Mouse (Mus musculus) lung, embryonic 14.5 days (tissue): ENCODE measurements at regions not wholly inside any gene's neighbourhood (a gene's known extent, or its start where the extent isn't known, plus 50 kb on each side); places are given as distances from the start of the nearest gene placed in this dataset.

Experiments used
- ATAC-seq: fragments of 200-750 bp; cut with Nextera tagmentation; 2 replicates; pipeline ENCODE4 v1.8.0; 2017; ENCODE audit warnings: mild to moderate bottlenecking, moderate TSS enrichment, moderate library complexity; ENCODE audit not compliant: insufficient read depth
- DNase-seq: peaks from one replicate; pipeline ENCODE4 v3.0.0-alpha.2; 2015
- H3K27ac ChIP-seq: fragments of 300-500 bp; sonication (generic); 2 replicates; pipeline ENCODE4 v1.5.1; 2014; ENCODE audit warnings: low read depth, mild to moderate bottlenecking, moderate library complexity
- H3K27me3 ChIP-seq: fragments of 300-500 bp; sonication (generic); 2 replicates; pipeline ENCODE4 v1.6.1; 2014; ENCODE audit warnings: low read length, control low read depth; ENCODE audit not compliant: insufficient read depth
- H3K36me3 ChIP-seq: fragments of 300-500 bp; sonication (generic); 2 replicates; pipeline ENCODE4 v1.6.1; 2014; ENCODE audit warnings: control low read depth; ENCODE audit not compliant: insufficient read depth
- H3K4me1 ChIP-seq: fragments of 300-500 bp; sonication (generic); 2 replicates; pipeline ENCODE4 v1.6.1; 2014; ENCODE audit warnings: antibody characterized with exemption, control low read depth; ENCODE audit not compliant: insufficient read depth
- H3K4me2 ChIP-seq: fragments of 300-500 bp; sonication (generic); 2 replicates; pipeline ENCODE4 v1.6.1; 2014; ENCODE audit warnings: mild to moderate bottlenecking
- H3K4me3 ChIP-seq: fragments of 300-500 bp; sonication (generic); 2 replicates; pipeline ENCODE4 v1.5.1; 2014; ENCODE audit warnings: low read depth, low read length
- H3K9ac ChIP-seq: fragments of 300-500 bp; sonication (generic); 2 replicates; pipeline ENCODE4 v1.6.1; 2014
- H3K9me3 ChIP-seq: fragments of 300-500 bp; sonication (generic); 2 replicates; pipeline ENCODE4 v1.6.1; 2016; ENCODE audit warnings: low read depth, low read length, control low read depth
- CTCF ChIP-seq: IDR thresholded peaks from 2 replicates; pipeline ENCODE4 v1.5.1; 2016; ENCODE audit warnings: antibody characterized with exemption, low read depth
- WGBS: fragments of 180-500 bp; shearing (Covaris S2); extraction: QIAGEN DNeasy Blood & Tissue Kit; methylation state at CpG from one replicate; pipeline ENCODE4 v1.1.7; 2014; 5-methylcytosine and 5-hydroxymethylcytosine counted together

DNA sequence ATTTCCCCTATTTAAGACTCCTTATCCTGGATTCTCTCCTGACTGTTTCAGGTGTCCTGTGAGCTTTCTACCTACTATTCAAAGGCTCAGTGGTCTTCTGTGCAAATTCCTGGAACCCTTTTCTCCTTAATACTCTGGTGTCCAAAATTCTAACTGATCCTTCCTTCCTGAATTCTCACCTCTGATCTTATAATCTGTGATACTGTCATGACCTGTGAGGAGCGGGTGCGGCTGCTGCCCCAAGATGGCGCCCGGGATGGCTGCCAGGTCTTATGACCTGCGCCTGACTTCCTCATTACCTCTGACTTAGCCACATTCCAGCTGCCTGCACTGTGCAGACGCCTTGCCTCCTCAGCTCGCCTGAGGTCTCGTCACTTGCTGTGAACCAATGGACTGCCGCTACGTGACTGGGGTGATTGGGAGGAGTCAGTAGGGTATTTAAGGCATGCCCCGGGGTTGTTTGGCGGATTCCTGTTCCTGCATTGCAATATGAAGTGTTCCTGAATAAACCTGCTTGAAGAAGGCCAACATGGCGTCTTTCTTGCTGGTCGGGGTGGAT, 131.2 kb downstream of the Ptbp2 start:
- Histone ChIP-seq H3K27ac (no peak overlapping the region), H3K9ac (no peak overlapping the region), H3K9me3 (no peaks in the 10 kb centered on the region), H3K36me3 (no peaks in the 10 kb centered on the region), H3K4me1 (no peaks in the 10 kb centered on the region), H3K4me3 (no peak overlapping the region), H3K27me3 (no peaks in the 10 kb centered on the region), H3K4me2 (no peak overlapping the region)
- DNase-seq (no peak), ATAC-seq (no peak)
- whole genome bisulfite sequencing: 94% methylated on average over 14 of the region's 14 CpGs
- TF ChIP-seq CTCF: no peak

DNA sequence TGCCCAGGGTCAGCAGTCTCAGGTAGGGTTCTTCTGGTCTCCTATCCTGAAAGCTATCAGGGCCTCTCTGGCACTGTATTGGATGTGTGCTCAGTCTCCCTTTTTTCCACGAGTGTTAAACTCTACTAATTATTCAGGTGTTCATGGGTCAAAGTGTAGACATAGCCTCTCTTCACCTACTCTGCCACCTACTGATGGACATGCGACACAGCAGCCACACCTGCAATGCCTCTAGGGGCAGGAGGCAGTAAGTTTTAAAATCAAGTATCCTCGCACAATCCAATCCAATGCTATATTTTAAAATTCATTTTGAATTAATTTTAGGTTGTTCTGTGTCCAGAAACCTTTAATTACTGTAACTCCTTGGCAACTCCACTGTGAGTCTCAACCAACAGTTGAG, 145.6 kb downstream of the Ptbp2 start:
- H3K4me2 ChIP-seq: no peak overlapping the region
- H3K27me3 ChIP-seq: no peaks in the 10 kb centered on the region
- no peak for TF ChIP-seq CTCF
- DNase-seq (no peak), ATAC-seq (no peak)
- H3K4me1 ChIP-seq: no peaks in the 10 kb centered on the region
- H3K9me3 ChIP-seq: no peaks in the 10 kb centered on the region
- H3K4me3 ChIP-seq: no peak overlapping the region
- 51% methylated on average over 3 of the region's 3 CpGs for WGBS
- H3K27ac ChIP-seq: no peak overlapping the region
- no peaks in the 10 kb centered on the region for H3K36me3 ChIP-seq
- no peak overlapping the region for H3K9ac ChIP-seq

DNA sequence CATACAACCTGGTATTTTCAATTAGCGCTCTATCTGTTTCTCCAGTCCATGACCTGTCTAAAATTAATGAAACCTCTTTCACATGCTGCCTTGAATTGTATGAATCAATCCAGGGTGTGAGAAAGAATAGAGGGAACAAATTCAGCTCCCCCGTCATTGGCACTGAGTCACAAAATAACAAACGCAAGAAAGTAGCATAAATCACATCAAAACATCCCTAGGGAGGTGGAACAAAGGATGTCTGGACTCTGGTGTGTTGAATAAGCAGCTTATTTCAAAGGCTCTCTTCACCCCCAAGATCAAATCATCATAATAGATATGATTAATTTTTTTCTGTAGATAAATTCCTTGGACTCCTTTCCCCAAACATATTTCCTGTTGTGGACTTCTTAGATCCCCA, 148.6 kb downstream of the Ptbp2 start:
- WGBS: 57% methylated on average over 3 of the region's 3 CpGs
- ATAC-seq (no peak), DNase-seq (no peak)
- H3K4me3 ChIP-seq: no peak overlapping the region
- no peak overlapping the region for H3K9ac ChIP-seq
- H3K4me1 ChIP-seq: no peaks in the 10 kb centered on the region
- no peaks in the 10 kb centered on the region for H3K36me3 ChIP-seq
- TF ChIP-seq CTCF: no peak
- H3K27me3 ChIP-seq: no peaks in the 10 kb centered on the region
- no peak overlapping the region for H3K4me2 ChIP-seq
- H3K9me3 ChIP-seq: no peaks in the 10 kb centered on the region
- no peak overlapping the region for H3K27ac ChIP-seq

DNA sequence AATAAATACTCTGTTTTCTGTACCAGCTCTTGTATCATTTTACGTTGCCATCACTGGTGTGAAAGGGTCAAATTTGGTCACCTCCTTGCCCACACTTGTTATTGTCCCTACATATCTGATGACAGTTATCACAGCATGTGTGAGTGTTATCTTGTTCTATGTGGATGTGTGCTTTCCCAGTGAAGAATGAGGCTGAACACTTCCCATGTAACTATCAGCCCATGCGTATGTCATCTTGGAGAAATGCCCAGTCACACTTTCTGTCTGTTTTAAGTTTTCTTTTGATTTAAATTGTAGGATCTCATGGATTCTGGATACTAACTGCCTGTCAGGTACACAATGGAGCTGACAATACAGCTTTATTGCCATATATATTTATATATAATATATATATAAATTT, 150.8 kb downstream of the Ptbp2 start:
- H3K9ac ChIP-seq: no peak overlapping the region
- H3K27me3 ChIP-seq: no peaks in the 10 kb centered on the region
- DNase-seq (peak; percentile 16), ATAC-seq (no peak)
- WGBS: 61% methylated on average over 2 of the region's 2 CpGs
- no peaks in the 10 kb centered on the region for H3K4me1 ChIP-seq
- H3K27ac ChIP-seq: no peak overlapping the region
- no peak overlapping the region for H3K4me2 ChIP-seq
- no peaks in the 10 kb centered on the region for H3K9me3 ChIP-seq
- no peaks in the 10 kb centered on the region for H3K36me3 ChIP-seq
- no peak overlapping the region for H3K4me3 ChIP-seq
- TF ChIP-seq CTCF: no peak

DNA sequence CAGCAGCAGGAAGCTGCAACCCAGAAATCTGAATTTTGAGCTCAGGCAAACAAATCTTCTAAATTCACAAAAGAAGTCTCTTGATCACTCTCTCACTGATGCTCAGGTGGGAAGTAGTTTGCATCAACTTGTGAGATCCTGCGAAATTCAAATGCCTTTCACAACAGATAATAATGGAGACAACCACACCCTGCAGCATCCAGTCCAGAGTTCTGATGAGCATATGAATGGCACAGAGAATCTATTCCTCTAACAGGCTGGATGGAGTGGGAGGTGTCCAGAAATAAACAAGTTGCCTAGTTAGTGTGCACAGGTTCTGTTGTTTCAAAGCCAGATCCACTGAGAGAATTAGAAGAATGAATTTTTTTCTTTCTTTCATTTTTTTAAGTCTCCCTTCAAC, 178.2 kb downstream of the Ptbp2 start:
- DNase-seq: no peak
- Histone ChIP-seq H3K27me3 (no peaks in the 10 kb centered on the region), H3K9me3 (no peaks in the 10 kb centered on the region), H3K4me1 (no peaks in the 10 kb centered on the region), H3K27ac (no peak overlapping the region), H3K4me3 (no peak overlapping the region), H3K4me2 (no peak overlapping the region), H3K36me3 (no peaks in the 10 kb centered on the region), H3K9ac (no peak overlapping the region)
- TF ChIP-seq CTCF: no peak
- ATAC-seq: no peak
- 91% methylated on average over 1 of the region's 1 CpGs for WGBS

DNA sequence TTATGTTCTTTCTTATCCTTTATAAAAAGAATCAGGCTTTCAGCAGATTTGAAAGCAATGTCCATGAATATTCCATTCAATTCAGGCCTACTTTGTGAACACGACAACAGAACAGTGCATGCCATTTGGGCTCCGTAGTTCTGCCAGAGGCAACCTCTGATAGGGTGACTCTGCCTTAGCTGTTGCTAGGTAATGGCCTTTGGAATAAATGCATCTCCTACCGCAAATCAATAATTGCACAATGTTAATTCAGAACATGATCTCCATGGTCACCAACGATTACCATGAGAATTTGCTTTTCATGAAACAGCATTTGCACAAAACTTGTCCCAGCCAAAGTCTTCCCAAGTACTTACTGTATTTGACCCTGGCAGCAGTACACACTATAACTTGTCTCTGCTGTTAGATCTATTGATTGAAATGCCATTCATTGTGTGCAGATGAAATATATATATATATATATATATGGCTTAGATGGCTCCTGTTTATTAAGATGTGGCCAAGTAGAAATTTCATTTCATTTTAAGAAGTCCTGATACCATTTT, 195.3 kb downstream of the Ptbp2 start:
- TF ChIP-seq CTCF: no peak
- no peaks in the 10 kb centered on the region for H3K36me3 ChIP-seq
- H3K4me3 ChIP-seq: no peak overlapping the region
- H3K4me2 ChIP-seq: no peak overlapping the region
- 87% methylated on average over 4 of the region's 4 CpGs for WGBS
- no peak overlapping the region for H3K27ac ChIP-seq
- H3K9me3 ChIP-seq: no peaks in the 10 kb centered on the region
- no peaks in the 10 kb centered on the region for H3K4me1 ChIP-seq
- no peak overlapping the region for H3K9ac ChIP-seq
- H3K27me3 ChIP-seq: no peaks in the 10 kb centered on the region
- DNase-seq (no peak), ATAC-seq (no peak)

DNA sequence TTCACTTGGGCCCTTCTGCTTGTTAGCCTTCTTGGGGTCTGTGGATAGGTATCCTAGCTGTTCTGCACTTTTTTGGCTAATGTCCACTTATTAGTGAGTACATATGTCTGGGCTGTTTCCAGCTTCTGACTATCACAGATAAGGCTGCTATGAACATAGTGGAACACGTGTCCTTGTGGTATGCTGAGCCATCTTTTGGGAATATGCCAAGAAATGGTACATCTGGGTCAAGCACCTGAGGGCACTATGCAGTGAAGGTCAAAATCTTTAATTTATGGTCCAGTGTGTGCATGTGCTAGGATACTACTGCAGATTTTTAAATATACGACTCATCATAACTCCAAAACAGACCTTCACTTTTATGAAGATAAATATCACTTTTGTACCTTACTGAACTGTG, 196.3 kb downstream of the Ptbp2 start:
- no peaks in the 10 kb centered on the region for H3K4me1 ChIP-seq
- WGBS: 54% methylated on average over 2 of the region's 2 CpGs

DNA sequence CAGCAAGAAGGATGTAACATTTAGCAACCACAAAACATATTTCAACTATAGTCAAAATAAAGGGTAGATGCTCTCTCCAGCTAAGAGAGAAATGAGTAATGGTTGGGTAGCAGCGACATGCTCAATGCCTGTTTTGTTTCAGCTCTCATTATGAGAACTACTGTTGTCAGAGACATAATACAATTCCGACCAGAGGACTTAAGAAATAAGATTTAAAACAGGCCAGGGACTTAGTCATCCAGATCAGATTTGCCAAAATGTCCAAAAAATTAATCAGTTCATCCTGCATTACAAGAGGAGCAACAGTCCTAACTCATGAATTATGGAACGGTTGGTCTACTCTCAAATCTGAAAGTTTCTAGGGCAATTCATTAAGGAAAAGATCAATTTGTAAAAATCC, 208.8 kb downstream of the Ptbp2 start:
- no peak for ATAC-seq
- no peaks in the 10 kb centered on the region for H3K27me3 ChIP-seq
- no peak overlapping the region for H3K4me2 ChIP-seq
- H3K9ac ChIP-seq: no peak overlapping the region
- H3K27ac ChIP-seq: no peak overlapping the region
- WGBS: 83% methylated on average over 3 of the region's 3 CpGs
- no peaks in the 10 kb centered on the region for H3K4me1 ChIP-seq
- H3K4me3 ChIP-seq: no peak overlapping the region
- H3K36me3 ChIP-seq: no peaks in the 10 kb centered on the region
- DNase-seq: no peak
- no peaks in the 10 kb centered on the region for H3K9me3 ChIP-seq
- TF ChIP-seq CTCF: no peak

More for the DNA sequence above, 196.3 kb downstream of the Ptbp2 start:
- Histone ChIP-seq H3K36me3 (no peaks in the 10 kb centered on the region), H3K27ac (no peak overlapping the region), H3K9ac (no peak overlapping the region), H3K4me3 (no peak overlapping the region), H3K27me3 (no peaks in the 10 kb centered on the region), H3K9me3 (no peaks in the 10 kb centered on the region), H3K4me2 (no peak overlapping the region)
- no peak for TF ChIP-seq CTCF
- ATAC-seq (no peak), DNase-seq (no peak)
